Mouse (Mus musculus): ENCODE data around the gene Nav3.

DNA sequence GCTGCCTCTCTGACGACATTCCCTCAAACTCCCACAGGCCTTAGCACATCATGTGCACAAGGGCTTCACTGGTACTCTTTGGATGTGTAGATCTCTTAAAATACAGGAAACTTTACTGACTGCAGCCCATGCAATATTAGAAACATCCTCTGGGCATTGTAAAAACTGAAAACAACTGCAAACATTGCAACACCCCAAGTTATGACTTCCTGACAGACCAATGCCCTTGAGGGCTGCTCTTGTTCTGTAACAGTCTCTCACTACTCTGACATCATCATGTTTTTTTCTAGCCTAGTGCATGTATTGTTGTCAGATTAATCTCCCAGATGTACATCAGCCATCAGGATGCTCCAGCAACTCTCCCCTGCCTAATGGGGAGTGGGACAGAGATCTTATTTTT is 296.5 kb downstream of the Nav3 start:
- TF ChIP-seq EP300 (IDR thresholded peaks at IDR 0.05; ENCODE audit: low read depth) = no peak
- no peak for TF ChIP-seq CTCF (IDR thresholded peaks at IDR 0.05; ENCODE audit: low read depth)
